Mouse (Mus musculus) megakaryocyte, adult 5-6 weeks (primary cell): Measurements from ENCODE around the gene Stk38l. TPM values are rescaled to one million over a fixed set of nuclear protein-coding genes. Genes with fewer than 3 reads are reported as not detected.

Experiments used
- ATAC-seq: 2 replicates; pipeline ENCODE4 v1.8.0; 2016; ENCODE audit warnings: mild to moderate bottlenecking, inconsistent platforms; ENCODE audit not compliant: poor library complexity, severe bottlenecking
- total RNA-seq, 2 experiments: library from RNA; stranded (forward) in 1 of 2; stranded (reverse) in 1 of 2; fragments of 153-499, 151-499 nt in 1 of 2; fragments of 221-1000, 200-1000 nt in 1 of 2; gene quantifications; 2 replicates each; pipeline versions ENCODE4 v1.2.3 to v1.2.4; 2015 to 2017

Gene Stk38l
- 2.2 and 5.0 TPM in 2 replicates for total RNA-seq (2015)
- total RNA-seq (2017): 2.8 and 3.7 TPM in 2 replicates

DNA sequence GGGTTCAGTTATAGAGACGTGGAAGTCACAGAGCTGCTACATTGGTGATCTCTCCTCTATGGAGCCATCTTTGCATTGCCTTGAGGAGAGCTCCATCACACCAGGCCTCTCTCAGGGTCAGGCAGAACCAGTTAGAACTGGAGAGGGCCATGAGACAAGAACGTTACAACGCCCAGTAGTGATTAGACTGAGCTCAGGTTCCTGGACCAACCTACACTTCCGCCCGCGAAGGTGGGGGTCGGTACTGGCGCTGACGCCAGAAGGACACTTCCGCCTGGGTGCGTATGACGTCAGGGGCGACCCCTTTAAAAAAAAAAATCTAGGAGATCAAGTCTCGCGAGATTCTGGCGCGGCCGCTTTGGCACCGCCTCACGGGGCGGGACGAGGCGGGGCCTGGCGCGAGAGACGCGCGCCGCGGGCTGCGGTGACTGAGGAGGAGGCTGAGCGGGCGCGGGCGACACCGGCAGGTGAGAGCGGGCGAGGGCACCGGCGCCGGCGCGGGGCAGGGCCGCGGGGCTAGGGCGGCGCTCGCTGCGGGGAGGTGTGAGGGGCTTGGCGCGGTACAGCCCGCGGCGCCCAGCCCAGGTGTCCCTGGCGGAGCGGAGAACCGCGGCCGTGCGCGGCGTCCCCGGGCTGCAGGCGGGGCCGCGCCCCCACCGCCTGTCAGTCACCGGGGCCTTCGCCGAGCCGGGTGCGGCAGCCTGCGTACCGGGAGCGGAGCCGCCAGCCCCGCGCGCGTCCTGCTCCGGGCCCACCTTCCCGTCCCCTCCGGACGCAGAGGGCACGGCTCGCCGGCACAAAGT, at the start of gene Stk38l:
Gene Stk38l (plus strand): TSS at position 415 of the 803 bp plus-strand sequence.
- ATAC-seq: peak; percentile 89

- ATAC-seq: no peak
Measured at GRCm38 (mm10) chr6:146676904-146677303, 47.9 kb upstream of the Stk38l start.

DNA sequence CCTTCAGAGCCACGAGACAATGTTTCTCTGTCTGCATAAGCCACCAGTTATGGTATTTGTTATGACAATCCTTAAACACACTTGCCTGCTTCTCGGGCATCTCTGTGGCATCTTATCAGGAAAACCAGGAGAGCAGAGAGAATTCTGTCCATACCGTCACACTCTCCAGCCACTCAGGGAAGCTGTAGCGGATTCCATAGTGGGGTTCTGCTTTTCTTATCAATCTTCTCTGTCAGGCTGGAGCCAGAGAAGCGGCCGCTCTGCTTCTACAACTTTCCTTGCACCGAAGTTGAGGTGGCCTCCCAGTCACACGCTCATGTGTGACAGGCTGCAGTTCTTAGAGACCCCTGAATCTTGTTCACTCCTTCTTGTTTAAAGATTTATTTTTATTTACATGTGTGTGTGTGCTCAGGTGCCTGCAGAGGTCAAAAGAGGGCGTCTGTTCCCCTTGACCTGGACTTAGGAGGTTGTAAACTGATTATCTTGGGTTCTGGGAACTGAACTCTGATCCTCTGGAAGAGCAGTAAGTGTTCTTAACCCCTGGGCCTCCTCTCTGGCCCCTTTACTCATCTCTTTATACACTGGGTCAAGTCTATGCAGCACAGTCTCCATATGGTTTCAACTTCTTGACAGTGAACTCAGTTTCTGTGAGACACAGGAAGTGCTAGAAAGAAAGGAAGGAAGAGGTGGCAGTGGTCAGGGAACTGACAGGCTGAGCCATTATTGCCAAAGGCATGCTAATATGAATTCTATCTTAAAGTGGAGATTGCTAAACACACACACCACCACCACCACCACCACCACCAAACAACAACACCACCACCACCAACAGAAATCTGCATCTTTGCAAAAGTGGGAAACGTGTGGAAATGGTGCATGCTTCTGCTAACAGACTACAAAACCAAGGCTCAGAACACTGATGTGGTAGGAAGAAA, 46.4 kb upstream of the Stk38l start:
- ATAC-seq: peak; percentile 22

DNA sequence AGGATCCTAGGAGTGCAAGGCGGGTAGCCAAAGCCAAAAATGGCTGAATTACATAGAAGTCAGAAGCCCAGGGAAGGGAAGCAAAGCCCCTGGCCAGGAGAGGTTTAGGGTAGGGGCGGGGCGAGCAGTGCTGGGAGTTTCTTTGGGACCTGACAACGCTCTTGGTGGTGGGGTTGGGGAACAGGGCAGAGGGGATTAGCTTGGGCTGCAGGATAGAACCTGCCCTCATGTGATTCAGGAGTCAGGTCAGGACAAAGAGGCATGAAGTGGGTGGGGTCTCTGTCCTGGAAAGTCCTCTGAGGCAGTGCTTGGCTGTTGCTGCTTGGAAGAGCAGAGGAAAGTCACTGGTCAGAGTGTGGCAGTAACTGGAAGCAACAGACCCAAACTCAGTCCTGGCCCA, 40.9 kb upstream of the Stk38l start:
- no peak for ATAC-seq

DNA sequence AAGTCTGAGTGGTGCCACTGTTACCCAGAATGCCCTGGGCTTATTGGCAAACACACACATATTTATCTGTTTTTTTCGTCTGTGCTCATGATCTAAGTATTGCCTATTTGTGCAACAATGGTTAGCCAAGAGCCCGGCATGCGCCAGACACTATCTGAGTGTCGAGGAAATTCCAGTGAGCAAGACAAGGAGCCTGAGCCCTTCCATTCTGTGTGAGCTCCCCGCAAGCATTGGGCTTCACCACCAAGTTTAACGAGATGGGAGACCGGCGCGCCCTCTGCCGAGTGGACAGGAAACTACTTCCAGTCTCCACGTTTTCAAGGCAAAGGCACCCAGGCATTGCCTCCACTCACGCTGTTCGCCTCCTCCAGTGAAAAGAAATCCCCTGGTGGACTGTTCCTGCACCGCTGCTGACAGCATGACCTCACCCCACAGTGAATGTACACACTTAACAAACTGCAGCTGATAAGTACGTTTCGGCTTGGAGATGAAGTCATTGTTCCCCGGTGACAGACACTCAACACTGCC, 39.0 kb upstream of the Stk38l start:
- peak; percentile 61 for ATAC-seq

GRCm38 (mm10) chr6:146686463-146687196, 38.2 kb upstream of the Stk38l start:
- peak; percentile 93 for ATAC-seq

DNA sequence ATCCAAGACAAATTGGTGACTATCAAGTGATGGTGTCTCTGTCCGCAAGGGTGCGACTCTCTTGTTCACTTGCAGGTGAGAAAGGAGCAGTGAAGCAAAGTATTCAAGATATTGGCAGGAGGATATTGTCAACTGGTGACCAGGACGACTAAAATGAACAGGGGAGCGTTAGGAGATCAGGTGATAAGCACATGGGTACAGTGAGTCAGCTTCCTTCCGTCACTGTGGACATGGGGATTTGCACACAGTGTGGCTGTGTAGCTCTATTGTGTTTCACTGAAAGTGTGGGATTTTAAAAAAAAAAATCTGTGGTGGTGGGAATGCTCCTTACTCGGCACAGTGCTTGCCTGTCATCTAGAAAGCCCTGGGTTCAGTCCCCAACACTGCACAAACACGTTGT, 36.8 kb upstream of the Stk38l start:
- ATAC-seq: no peak

GRCm38 (mm10) chr6:146688861-146689260, 35.9 kb upstream of the Stk38l start:
- ATAC-seq: no peak

DNA sequence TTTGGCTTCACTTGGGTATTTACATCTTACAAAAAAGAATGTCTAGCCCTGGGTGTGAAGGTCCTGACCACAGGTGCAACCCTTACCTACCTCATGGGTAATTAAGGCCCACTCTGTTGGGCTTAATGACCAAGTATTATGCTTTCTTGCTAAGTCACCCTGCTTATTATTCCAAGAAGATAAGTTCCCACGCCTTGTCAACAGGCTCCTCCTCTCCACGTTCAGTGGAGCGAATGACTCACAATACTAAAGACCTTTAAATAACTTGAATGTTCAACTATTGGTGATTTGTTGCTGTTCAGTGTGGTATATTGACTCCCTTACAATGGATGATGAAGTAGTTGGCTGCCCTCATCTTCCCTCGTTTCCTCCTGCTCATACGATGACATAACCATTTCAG, 27.0 kb upstream of the Stk38l start:
- no peak for ATAC-seq

- no peak for ATAC-seq
Measured at GRCm38 (mm10) chr6:146698376-146698775, 26.4 kb upstream of the Stk38l start.

- no peak for ATAC-seq
Measured at GRCm38 (mm10) chr6:146700461-146700860, 24.3 kb upstream of the Stk38l start.

DNA sequence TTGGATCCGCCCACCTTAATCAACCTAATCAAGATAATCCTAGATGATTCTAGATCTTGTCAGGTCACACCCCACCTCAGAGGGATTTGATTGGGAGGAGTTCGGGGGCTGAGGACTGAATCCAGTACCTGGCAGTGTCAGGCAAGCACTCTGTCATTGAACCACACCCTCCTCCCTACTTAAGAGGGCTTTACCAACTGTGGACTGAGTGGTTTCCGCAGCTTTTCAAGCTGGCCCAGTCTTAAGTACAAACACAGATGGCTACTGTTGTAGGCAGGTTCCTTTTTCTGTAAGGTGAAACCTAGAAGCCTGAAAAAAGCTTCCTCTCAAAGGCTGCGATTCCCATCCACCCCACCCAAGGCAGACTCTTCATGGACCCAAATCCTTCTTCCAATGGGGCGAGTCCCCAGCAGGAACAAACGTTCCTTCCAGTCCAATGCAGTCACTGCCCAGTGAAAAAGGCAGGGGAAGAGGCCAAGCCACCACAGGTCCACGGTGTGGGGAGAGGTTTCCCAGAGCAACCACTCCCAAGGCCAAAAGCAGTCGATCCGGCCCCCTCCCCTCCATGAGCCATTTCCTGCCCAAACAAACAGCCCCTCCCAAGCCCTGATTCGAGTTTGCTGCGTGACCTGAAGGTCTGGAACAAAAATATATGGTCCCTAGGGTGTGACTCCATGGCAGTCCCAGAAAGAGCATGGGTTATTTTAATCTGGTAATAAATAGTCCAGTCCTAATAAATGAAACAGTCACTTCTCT, 22.5 kb upstream of the Stk38l start:
- peak; percentile 52 for ATAC-seq

- no peak for ATAC-seq
Measured at GRCm38 (mm10) chr6:146703351-146703750, 21.4 kb upstream of the Stk38l start.

DNA sequence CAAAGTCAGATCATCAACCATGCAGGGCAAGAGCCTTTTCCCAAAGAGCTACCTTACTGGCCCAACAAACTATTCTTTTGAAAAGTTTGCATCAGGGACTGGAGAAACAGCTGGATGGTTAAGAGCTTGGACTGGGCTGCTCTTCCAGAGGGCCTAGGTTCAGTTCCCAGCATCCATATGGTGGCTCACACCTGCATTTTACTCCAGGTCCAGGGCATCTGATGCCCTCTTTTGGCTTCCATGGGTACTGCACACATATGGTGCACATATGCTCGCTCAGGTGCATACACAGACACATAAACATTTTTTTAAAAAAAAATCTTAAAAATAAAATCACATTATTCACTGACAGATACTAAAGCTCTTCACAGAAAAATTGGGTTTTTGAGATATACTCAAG, 19.2 kb upstream of the Stk38l start:
- no peak for ATAC-seq

- ATAC-seq: no peak
Measured at GRCm38 (mm10) chr6:146719606-146720005, 5.2 kb upstream of the Stk38l start.

DNA sequence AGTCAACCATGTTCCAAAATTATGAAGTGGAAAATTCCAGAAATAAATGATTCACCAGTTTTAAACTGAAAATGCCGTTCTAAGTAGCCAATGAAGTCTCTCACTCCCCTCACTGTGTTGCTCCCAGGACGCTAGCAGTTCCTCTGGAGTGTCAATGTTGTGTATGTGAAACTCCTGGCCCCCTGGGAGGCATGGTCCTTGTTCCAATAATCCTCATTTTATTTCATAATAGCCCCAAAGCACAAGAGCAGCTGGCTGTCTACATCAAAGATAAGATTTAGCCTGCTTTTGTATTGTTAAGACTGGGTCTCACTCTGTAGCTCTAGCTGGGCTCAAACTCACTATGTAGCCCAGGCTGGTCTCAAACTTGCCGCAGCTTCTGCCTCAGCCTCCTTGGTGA, 990 bp upstream of the Stk38l start:
- ATAC-seq: no peak

GRCm38 (mm10) chr6:146725384-146725791, 593 bp downstream of the Stk38l start:
- peak; percentile 31 for ATAC-seq

- ATAC-seq: no peak
Measured at GRCm38 (mm10) chr6:146731031-146731430, 6.2 kb downstream of the Stk38l start.

GRCm38 (mm10) chr6:146731692-146732091, 6.9 kb downstream of the Stk38l start:
- ATAC-seq: no peak

DNA sequence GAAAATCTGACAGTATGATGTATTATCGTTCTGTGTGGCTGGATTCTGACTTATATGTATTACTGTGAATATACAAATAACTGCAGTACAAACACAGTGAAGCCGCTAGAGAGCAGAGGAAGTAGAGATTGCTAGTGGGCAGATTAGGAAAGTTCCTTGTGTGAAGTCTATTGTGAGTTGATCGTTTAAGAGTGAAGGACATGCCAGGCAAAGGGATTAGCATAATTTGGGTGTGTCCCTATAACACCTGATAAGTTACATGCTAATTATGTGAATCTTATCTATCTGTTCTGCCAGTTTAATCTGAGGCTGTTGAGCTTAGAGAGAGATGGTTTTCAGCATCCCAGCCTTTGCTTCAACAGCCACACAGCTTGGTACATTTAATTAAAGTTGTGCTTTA, 7.4 kb downstream of the Stk38l start:
- ATAC-seq: peak; percentile 51
